Mouse (Mus musculus) megakaryocyte, embryonic 14.5 days (primary cell): ENCODE data around the gene Dip2b.

Source experiments
- FLI1 ChIP-seq: IDR thresholded peaks from 2 replicates; pipeline ENCODE4 v1.6.1; 2012; ENCODE audit warnings: low read length, inconsistent platforms, mixed read lengths
- GATA1 ChIP-seq: IDR thresholded peaks from 3 replicates; pipeline ENCODE4 v1.6.1; 2012; ENCODE audit warnings: mixed read lengths, low read length, inconsistent platforms, borderline replicate concordance

DNA sequence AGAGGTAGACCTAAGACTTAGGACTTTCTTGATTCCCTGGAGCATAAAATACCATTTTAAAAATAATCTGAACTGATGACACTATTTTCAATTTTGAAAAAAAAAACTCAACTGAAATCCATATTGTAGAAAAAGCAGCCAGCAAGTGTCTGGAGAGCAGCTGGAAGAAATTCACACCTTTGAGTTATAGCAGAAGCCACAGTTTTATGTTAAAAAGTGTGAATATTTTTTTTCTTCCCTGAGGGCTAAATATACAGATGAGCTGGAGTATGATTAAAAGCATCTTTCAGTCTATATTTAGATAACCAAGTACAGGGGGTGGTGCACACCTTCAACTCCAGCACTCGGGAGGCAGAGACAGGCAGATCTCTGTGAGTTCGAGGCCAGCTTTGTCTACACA is 8.6 kb upstream of the Dip2b start:
- TF ChIP-seq FLI1 (no peak), GATA1 (no peak)
